Mouse (Mus musculus) heart, embryonic 13.5 days (tissue): ENCODE measurements around the gene Lig3. TPM values are rescaled to one million over a fixed set of nuclear protein-coding genes. Genes with fewer than 3 reads are reported as not detected.

ENCODE experiments used
- ATAC-seq: fragments of 200-750 bp; cut with Nextera tagmentation; 2 replicates; pipeline ENCODE4 v1.8.0; 2017; ENCODE audit warnings: moderate TSS enrichment; ENCODE audit not compliant: insufficient number of reproducible peaks, low FRiP score, low TSS enrichment; ENCODE audit errors: extremely low read depth
- H3K27ac ChIP-seq: fragments of 300-500 bp; sonication (generic); replicated peaks from 2 replicates; pipeline ENCODE4 v1.5.1; 2015; ENCODE audit warnings: moderate library complexity, mild to moderate bottlenecking, inconsistent platforms
- H3K27me3 ChIP-seq: fragments of 300-500 bp; sonication (generic); replicated peaks from 2 replicates; pipeline ENCODE4 v1.6.1; 2015; ENCODE audit warnings: mild to moderate bottlenecking, inconsistent platforms
- H3K36me3 ChIP-seq: fragments of 300-500 bp; sonication (generic); 2 replicates; pipeline ENCODE4 v1.6.1; 2015; ENCODE audit warnings: mild to moderate bottlenecking, inconsistent platforms
- H3K4me1 ChIP-seq: fragments of 300-500 bp; sonication (generic); 2 replicates; pipeline ENCODE4 v1.6.1; 2015; ENCODE audit warnings: inconsistent platforms
- H3K4me2 ChIP-seq: fragments of 300-500 bp; sonication (generic); 2 replicates; pipeline ENCODE4 v1.6.1; 2015; ENCODE audit warnings: inconsistent platforms, mild to moderate bottlenecking, moderate library complexity
- H3K4me3 ChIP-seq: fragments of 300-500 bp; sonication (generic); 2 replicates; pipeline ENCODE4 v1.5.1; 2015; ENCODE audit warnings: moderate library complexity, mild to moderate bottlenecking, inconsistent platforms
- H3K9ac ChIP-seq: fragments of 300-500 bp; sonication (generic); 2 replicates; pipeline ENCODE4 v1.6.1; 2015; ENCODE audit warnings: inconsistent platforms, mild to moderate bottlenecking, moderate library complexity
- H3K9me3 ChIP-seq: fragments of 300-500 bp; sonication (generic); 2 replicates; pipeline ENCODE4 v1.6.1; 2016; ENCODE audit warnings: inconsistent platforms
- WGBS: fragments of 180-500 bp; shearing (Covaris S2); methylation state at CpG from one replicate; pipeline ENCODE4 v1.1.7; 2015; ENCODE audit warnings: mixed read lengths; 5-methylcytosine and 5-hydroxymethylcytosine counted together
- polyA plus RNA-seq: library from polyadenylated mRNA; unstranded; fragments of >200 nt; fragmentation: Nextera tagmentation; extraction: Ambion mirVana; gene quantifications from 2 replicates; pipeline ENCODE4 v1.2.1, GENCODE M21; 2015

The Lig3 gene
- polyA plus RNA-seq, 1 experiment from 2014 or later: 21.1 TPM

GRCm38 (mm10) chr11:82764438-82764924, 16.4 kb upstream of the Lig3 start:
- Histone ChIP-seq H3K27me3 (0 out of 2 replicates have a peak, but pooled peaks cover 3% of the 10 kb centered on the region), H3K36me3 (peaks cover 16% of the 10 kb centered on the region), H3K27ac (peak overlapping the region; percentile 94), H3K4me2 (peak overlapping the region; percentile 84), H3K9ac (peak overlapping the region; percentile 91), H3K4me3 (peak overlapping the region; percentile 86), H3K4me1 (peaks cover 25% of the 10 kb centered on the region), H3K9me3 (0 out of 2 replicates have a peak, but pooled peaks cover 3% of the 10 kb centered on the region)
- peak; percentile 48 for ATAC-seq
- under 1% methylated on average over 28 of the region's 28 CpGs for WGBS

- 42% methylated on average over 5 of the region's 5 CpGs for WGBS
- peak overlapping the region; percentile 98 for H3K9ac ChIP-seq
- peak overlapping the region; percentile 94 for H3K4me3 ChIP-seq
- peaks cover 20% of the 10 kb centered on the region for H3K4me1 ChIP-seq
- peak overlapping the region; percentile 80 for H3K4me2 ChIP-seq
- H3K36me3 ChIP-seq: peaks cover 21% of the 10 kb centered on the region
- H3K27me3 ChIP-seq: no peaks in the 10 kb centered on the region
- no peak for ATAC-seq
- H3K27ac ChIP-seq: peak overlapping the region; percentile 98; the same call in 1 of the 2 replicates
- no peaks in the 10 kb centered on the region for H3K9me3 ChIP-seq
Measured at GRCm38 (mm10) chr11:82780134-82780533, 774 bp upstream of the Lig3 start.

DNA sequence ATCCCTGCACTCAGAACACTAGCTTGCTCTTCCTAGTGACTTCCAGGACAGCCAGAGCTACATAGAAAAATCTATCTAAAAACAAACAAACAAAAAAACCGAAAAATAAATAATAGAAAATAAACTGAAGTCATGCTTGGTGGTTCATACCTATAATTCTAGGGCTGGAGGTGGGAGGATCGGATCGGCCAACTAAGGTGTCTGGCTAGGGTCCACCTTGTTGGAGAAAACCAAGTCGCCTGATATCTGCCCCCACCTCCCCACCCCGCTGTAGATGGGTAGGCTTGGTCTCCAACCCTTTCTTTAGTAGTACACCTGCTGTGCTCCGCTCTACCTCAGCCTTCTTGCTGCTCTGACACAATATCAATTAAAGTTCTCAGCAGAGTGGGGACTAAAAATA, 1.3 kb downstream of the Lig3 start:
- Histone ChIP-seq H3K9ac (peak overlapping the region; percentile 98), H3K4me1 (peaks cover 20% of the 10 kb centered on the region), H3K27me3 (no peaks in the 10 kb centered on the region), H3K36me3 (peaks cover 41% of the 10 kb centered on the region), H3K4me2 (peak overlapping the region; percentile 80), H3K27ac (peak overlapping the region; percentile 98), H3K9me3 (no peaks in the 10 kb centered on the region), H3K4me3 (peak overlapping the region; percentile 94)
- ATAC-seq: no peak
- WGBS: 44% methylated on average over 6 of the region's 6 CpGs

DNA sequence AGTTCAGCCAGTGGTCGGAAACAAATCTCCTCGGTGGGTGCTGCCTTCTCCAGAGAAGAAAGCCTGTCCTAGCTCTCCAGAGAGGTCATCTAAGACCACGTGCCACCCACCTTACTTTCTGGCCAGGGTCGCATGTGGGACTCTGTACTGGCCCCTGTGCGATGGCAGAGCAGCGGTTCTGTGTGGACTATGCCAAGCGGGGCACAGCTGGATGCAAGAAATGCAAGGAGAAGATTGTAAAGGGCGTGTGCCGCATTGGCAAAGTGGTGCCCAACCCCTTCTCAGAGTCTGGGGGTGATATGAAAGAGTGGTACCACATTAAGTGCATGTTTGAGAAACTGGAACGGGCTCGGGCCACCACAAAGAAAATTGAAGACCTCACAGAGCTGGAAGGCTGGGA, 2.5 kb downstream of the Lig3 start:
- WGBS: 85% methylated on average over 11 of the region's 11 CpGs
- H3K27me3 ChIP-seq: no peaks in the 10 kb centered on the region
- no peak overlapping the region for H3K4me3 ChIP-seq
- no peak overlapping the region for H3K9ac ChIP-seq
- H3K4me2 ChIP-seq: no peak overlapping the region
- H3K27ac ChIP-seq: no peak overlapping the region
- peaks cover 20% of the 10 kb centered on the region for H3K4me1 ChIP-seq
- no peaks in the 10 kb centered on the region for H3K9me3 ChIP-seq
- peaks cover 54% of the 10 kb centered on the region for H3K36me3 ChIP-seq
- ATAC-seq: no peak

DNA sequence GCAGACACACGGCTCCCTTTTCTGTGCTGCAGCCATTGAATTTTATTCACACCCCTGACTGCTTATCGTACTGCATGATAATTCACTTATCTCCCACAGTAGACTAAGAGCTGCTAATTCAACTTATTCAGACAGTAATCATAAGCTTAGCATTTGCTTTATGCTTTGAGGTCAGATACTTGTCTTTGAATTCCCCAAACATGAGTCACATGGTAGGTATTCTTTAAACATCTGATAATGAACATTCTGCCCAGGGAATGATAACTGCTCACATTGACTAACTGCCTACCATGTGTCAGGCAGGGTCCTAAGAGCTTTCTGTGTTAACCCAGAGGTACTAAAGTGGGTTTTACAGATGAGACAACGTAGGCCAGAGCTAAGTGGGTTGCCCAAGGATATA, 25.7 kb downstream of the Lig3 start:
- Histone ChIP-seq H3K9me3 (no peaks in the 10 kb centered on the region), H3K36me3 (peaks cover 50% of the 10 kb centered on the region), H3K4me2 (no peak overlapping the region), H3K9ac (no peak overlapping the region), H3K27me3 (no peaks in the 10 kb centered on the region), H3K4me3 (no peak overlapping the region), H3K4me1 (peaks cover 27% of the 10 kb centered on the region), H3K27ac (no peak overlapping the region)
- ATAC-seq: no peak
- 48% methylated on average over 3 of the region's 3 CpGs for WGBS

GRCm38 (mm10) chr11:82807370-82807769, 26.5 kb downstream of the Lig3 start:
- ATAC-seq: no peak

GRCm38 (mm10) chr11:82808485-82808884, 27.6 kb downstream of the Lig3 start:
- 49% methylated on average over 5 of the region's 5 CpGs for WGBS
- H3K4me1 ChIP-seq: peaks cover 44% of the 10 kb centered on the region
- H3K9me3 ChIP-seq: no peaks in the 10 kb centered on the region
- no peak overlapping the region for H3K4me2 ChIP-seq
- no peak; the same call in 1 of the 2 replicates for ATAC-seq
- H3K9ac ChIP-seq: no peak overlapping the region
- H3K36me3 ChIP-seq: peaks cover 35% of the 10 kb centered on the region
- H3K27me3 ChIP-seq: no peaks in the 10 kb centered on the region
- H3K27ac ChIP-seq: peak overlapping the region; percentile 25; the same call in 1 of the 2 replicates
- no peak overlapping the region for H3K4me3 ChIP-seq

More at GRCm38 (mm10) chr11:82807370-82807769, 26.5 kb downstream of the Lig3 start:
- Histone ChIP-seq H3K4me3 (no peak overlapping the region), H3K36me3 (peaks cover 43% of the 10 kb centered on the region), H3K9me3 (no peaks in the 10 kb centered on the region), H3K4me2 (no peak overlapping the region), H3K9ac (no peak overlapping the region), H3K27ac (no peak overlapping the region), H3K27me3 (no peaks in the 10 kb centered on the region), H3K4me1 (peaks cover 33% of the 10 kb centered on the region)
- 75% methylated on average over 3 of the region's 3 CpGs for WGBS

- Histone ChIP-seq H3K27ac (no peak overlapping the region), H3K36me3 (0 out of 2 replicates have a peak, but pooled peaks cover 6% of the 10 kb centered on the region), H3K27me3 (no peaks in the 10 kb centered on the region), H3K9me3 (no peaks in the 10 kb centered on the region), H3K4me3 (no peak overlapping the region), H3K9ac (no peak overlapping the region), H3K4me2 (no peak overlapping the region), H3K4me1 (peaks cover 14% of the 10 kb centered on the region)
- ATAC-seq: no peak
- WGBS: 46% methylated on average over 4 of the region's 4 CpGs
Measured at GRCm38 (mm10) chr11:82819350-82819749, 38.4 kb downstream of the Lig3 start.

GRCm38 (mm10) chr11:82820788-82821456, 40.0 kb downstream of the Lig3 start:
- WGBS: 53% methylated on average over 13 of the region's 13 CpGs
- Histone ChIP-seq H3K4me2 (no peak overlapping the region), H3K9me3 (no peaks in the 10 kb centered on the region), H3K4me3 (no peak overlapping the region), H3K36me3 (0 out of 2 replicates have a peak, but pooled peaks cover 6% of the 10 kb centered on the region), H3K27ac (peak overlapping the region; percentile 6; the same call in 1 of the 2 replicates), H3K9ac (peak overlapping the region; percentile 40; the same call in 1 of the 2 replicates), H3K4me1 (peaks cover 13% of the 10 kb centered on the region), H3K27me3 (no peaks in the 10 kb centered on the region)
- ATAC-seq: no peak

DNA sequence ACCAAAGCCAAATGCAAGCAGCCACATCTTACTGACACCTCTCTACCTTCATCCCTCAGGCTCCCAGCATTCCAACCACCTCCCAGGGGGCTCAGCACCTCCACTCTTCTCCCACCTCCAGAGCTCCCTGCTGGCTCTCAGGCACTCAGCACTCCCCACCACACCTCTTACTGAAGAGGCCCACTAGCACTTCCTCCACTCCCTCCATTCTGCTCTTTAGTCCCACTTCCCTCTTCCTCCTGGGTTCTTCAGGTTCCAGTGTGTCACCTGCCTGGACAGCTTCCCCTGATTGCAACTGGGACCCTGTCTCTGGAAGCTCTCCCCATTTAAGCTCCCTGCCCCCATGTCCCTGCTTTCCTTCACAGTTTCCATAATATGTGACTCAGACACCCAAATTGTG, 45.9 kb downstream of the Lig3 start:
- Histone ChIP-seq H3K36me3 (no peaks in the 10 kb centered on the region), H3K4me3 (no peak overlapping the region), H3K27ac (no peak overlapping the region), H3K9ac (no peak overlapping the region), H3K27me3 (no peaks in the 10 kb centered on the region), H3K9me3 (no peaks in the 10 kb centered on the region), H3K4me2 (no peak overlapping the region), H3K4me1 (peaks cover 12% of the 10 kb centered on the region)
- ATAC-seq: no peak

DNA sequence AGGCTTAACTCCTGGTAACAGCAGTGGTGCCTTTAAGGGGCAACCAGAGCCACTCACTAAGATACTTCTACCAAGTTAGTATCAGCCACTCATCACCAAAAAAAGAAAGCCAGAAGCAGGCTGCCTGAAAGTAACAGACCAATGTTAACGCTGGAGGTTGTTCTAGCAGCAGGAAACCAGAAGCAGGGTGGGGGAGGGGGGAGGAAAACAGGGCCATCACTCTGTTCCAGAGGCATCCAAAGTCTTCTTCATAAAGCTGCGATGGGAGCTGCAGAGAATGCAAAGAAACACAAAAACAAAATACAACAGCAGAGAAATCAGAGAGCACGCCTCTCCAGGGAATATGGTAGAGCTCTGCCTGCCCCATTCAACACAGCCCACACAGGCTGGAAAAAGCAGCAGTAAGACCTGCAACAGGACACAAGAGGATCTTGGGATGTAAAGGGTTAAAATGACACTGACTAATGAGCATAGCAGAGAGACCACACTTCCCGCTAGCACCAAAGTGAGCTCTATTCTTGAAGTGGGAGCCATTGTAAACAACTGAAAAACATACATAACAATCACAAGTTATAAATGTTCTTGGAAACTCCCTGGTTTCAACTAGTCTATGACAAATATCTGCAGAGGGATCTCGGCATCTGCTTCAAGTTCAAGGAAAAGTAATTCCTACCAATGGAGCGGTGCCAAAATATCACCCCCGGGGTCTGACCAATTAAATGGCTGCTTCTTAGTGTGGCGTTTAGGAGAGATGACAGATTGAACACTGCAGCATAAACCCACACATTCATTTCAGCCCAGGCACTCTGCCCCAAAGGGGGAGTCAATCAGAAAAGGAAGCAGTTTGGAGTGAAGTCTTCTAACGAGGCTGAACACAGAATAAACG, 50.3 kb downstream of the Lig3 start:
- 13% methylated on average over 10 of the region's 10 CpGs for WGBS
- Histone ChIP-seq H3K9me3 (no peaks in the 10 kb centered on the region), H3K4me2 (peak overlapping the region; percentile 52), H3K4me1 (peaks cover 15% of the 10 kb centered on the region), H3K27me3 (no peaks in the 10 kb centered on the region), H3K9ac (peak overlapping the region; percentile 42; the same call in 1 of the 2 replicates), H3K4me3 (peak overlapping the region; percentile 13), H3K36me3 (no peaks in the 10 kb centered on the region), H3K27ac (no peak overlapping the region; the same call in 1 of the 2 replicates)
- no peak for ATAC-seq
